ENCODE assay signal across 16 mouse cellular contexts in genomic region chr4:109256791-109257190, GRCm38 (mm10). TPM values are rescaled to one million over a fixed set of nuclear protein-coding genes. Genes with fewer than 3 reads are reported as not detected.
"Had no signal": no experiment of that assay in that cellular context is flagged by ENCODE, and none has a peak within 500 bp of the region (broad histone marks: within the 10 kb centered on the region; RNA-seq: fewer than 3 reads in every experiment).

No protein-coding gene starts in this region.

- H3K36me3 ChIP-seq: limb, embryonic 10.5 days; midbrain, embryonic 10.5 days; neural tube, embryonic 15.5 days had no signal

- H3K4me1 ChIP-seq: limb, embryonic 10.5 days; midbrain, embryonic 10.5 days; neural tube, embryonic 15.5 days had no signal

- DNase-seq: kidney, adult 18-20 months; kidney, postnatal 10 days; kidney, postnatal 4 days; lung, adult 18-20 months; lung, postnatal 36 days; midbrain, embryonic 14.5 days; right cerebral cortex, postnatal 14 days; thymus, adult 18-20 months; thymus, postnatal 25 days had no signal

- H3K4me3 ChIP-seq: layer of hippocampus, adult 2 months; limb, embryonic 10.5 days; midbrain, embryonic 10.5 days; myocyte; neural tube, embryonic 15.5 days had no signal

- ATAC-seq: hindbrain, embryonic 16.5 days; inflammation-experienced regulatory T-cells, adult 6 months had no signal

- H3K4me2 ChIP-seq: neural tube, embryonic 15.5 days had no signal

- H3K9me3 ChIP-seq: limb, embryonic 10.5 days; midbrain, embryonic 10.5 days; neural tube, embryonic 15.5 days had no signal

- H3K27me3 ChIP-seq: neural tube, embryonic 15.5 days had no signal

- H3K27ac ChIP-seq: layer of hippocampus, adult 2 months; limb, embryonic 10.5 days; midbrain, embryonic 10.5 days; neural tube, embryonic 15.5 days had no signal

- H3K9ac ChIP-seq: neural tube, embryonic 15.5 days had no signal

RNA-seq across cellular contexts. Expression of gene Calr4, which starts 22.5 kb away (rescaled TPM):
- polyA plus RNA-seq: inflammation-experienced regulatory T-cells, adult 6 months; limb, embryonic 10.5 days had no signal
